Mouse (Mus musculus) heart, adult 2 months (tissue): ENCODE measurements around the gene Ascl3.

ENCODE experiments used
- CTCF ChIP-seq: fragments of 200-600 bp; IDR thresholded peaks from 2 replicates; pipeline ENCODE4 v1.8.1; 2022; ENCODE audit warnings: antibody characterized with exemption, mild to moderate bottlenecking, moderate library complexity
- POLR2A ChIP-seq: fragments of 200-500 bp; IDR thresholded peaks from 2 replicates; pipeline ENCODE4 v1.6.1; 2011; ENCODE audit warnings: mild to moderate bottlenecking, low read depth, low read length, control low read depth; ENCODE audit not compliant: insufficient read depth

- no peak for TF ChIP-seq CTCF
- no peak for TF ChIP-seq POLR2A
Observed at GRCm38 (mm10) chr7:109723114-109723513, 8.4 kb downstream of the Ascl3 start.
